Mouse (Mus musculus) lung, postnatal 0 days (tissue): Measurements from ENCODE around the gene Paox.

Experiments
- CTCF ChIP-seq: IDR thresholded peaks from 2 replicates; pipeline ENCODE4 v1.5.1; 2016; ENCODE audit warnings: antibody characterized with exemption, mild to moderate bottlenecking
- EP300 ChIP-seq: IDR thresholded peaks from 2 replicates; pipeline ENCODE4 v1.6.1; 2016; ENCODE audit warnings: antibody characterized with exemption, mild to moderate bottlenecking, control low read depth

GRCm38 (mm10) chr7:140126022-140126350 lies 10.4 kb downstream of the Paox start:
- no peak for TF ChIP-seq CTCF
- TF ChIP-seq EP300, result no peak
